Mouse (Mus musculus): ENCODE data around the gene Tnpo2. TPM values are rescaled to one million over a fixed set of nuclear protein-coding genes. Genes with fewer than 3 reads are reported as not detected.

Gene Tnpo2
- polyA plus RNA-seq, 1 experiment from 2014 or later: 19.7 TPM

DNA sequence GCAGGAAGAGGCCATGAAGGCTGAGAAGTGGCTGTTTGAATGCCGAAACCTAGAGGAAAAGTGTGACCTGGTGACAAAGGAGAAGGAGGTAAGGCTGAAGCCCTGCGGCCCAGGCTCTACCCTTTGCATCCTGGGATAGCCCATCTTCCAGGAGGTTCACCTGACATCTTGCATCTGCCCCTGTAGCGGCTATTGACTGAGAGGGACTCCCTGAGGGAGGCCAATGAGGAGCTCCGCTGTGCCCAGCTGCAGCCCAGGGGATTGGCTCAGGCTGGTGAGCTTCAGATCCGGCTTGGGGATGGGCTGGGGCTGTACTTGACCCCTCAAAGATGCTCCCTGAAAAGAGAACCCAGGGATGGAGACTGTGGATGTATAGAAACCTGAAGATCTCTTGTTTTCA is 39.7 kb upstream of the Tnpo2 start:
- 87% methylated on average over 5 of the region's 5 CpGs for WGBS
- no peak overlapping the region for H3K27ac ChIP-seq (ENCODE audit: low read depth, low read length)
- peak; percentile 25; the same call in 1 of the 2 replicates for ATAC-seq (ENCODE audit: low FRiP score, low TSS enrichment)

DNA sequence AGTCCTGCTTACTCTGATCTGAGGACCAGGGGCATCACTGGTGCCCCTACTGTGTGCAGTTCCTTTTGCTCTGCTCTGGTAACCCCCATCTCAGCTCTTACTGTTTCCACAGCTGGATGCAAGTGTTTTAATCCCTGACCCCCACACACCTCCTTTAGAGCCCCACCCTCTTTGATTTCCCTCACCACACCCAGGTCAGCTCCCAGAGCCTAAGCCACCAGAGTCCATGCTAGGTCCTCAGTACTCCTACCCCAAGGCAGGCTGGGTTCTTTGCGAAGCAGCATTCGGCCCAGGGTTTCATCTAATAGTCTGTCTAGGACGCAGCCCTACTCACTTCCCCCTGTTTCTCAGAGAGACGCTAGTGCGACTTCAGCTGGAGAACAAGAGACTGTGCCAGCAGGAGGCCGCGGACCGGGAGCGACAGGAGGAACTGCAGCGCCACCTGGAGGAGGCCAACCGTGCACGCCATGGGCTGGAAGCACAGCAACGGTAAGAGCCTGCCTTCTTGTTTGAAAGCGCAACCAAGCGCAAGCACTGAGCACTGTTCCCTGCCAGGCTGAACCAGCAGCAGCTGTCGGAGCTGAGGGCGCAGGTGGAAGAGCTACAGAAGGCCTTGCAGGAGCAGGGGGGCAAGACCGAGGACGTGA is 38.9 kb upstream of the Tnpo2 start:
- Histone ChIP-seq H3K27me3 (ENCODE audit: control insufficient read depth, insufficient read depth, low read length) (peaks cover 7% of the 10 kb centered on the region; the same call in 1 of the 2 replicates), H3K9me3 (ENCODE audit: control insufficient read depth, low read length) (no peaks in the 10 kb centered on the region), H3K36me3 (ENCODE audit: control insufficient read depth, insufficient read depth, low read length) (no peaks in the 10 kb centered on the region; the same call in 1 of the 2 replicates), H3K4me1 (ENCODE audit: control insufficient read depth, insufficient read depth, low read length) (no peaks in the 10 kb centered on the region), H3K9ac (ENCODE audit: low read depth, low read length) (no peak overlapping the region), H3K4me3 (ENCODE audit: low read length) (no peak overlapping the region), H3K27ac (ENCODE audit: low read depth, low read length) (no peak overlapping the region), H3K4me2 (replicated peaks; ENCODE audit: low read depth, low read length) (0 out of 2 replicates have a peak overlapping the region, but pooled peaks have one; percentile 5)
- WGBS: 5% methylated on average over 19 of the region's 19 CpGs
- peak; percentile 73 for ATAC-seq (ENCODE audit: low FRiP score, low TSS enrichment)

More for the DNA sequence above, 39.7 kb upstream of the Tnpo2 start:
- no peaks in the 10 kb centered on the region; the same call in 1 of the 2 replicates for H3K36me3 ChIP-seq (ENCODE audit: control insufficient read depth, insufficient read depth, low read length)
- peaks cover 7% of the 10 kb centered on the region; the same call in 1 of the 2 replicates for H3K27me3 ChIP-seq (ENCODE audit: control insufficient read depth, insufficient read depth, low read length)
- H3K4me2 ChIP-seq (replicated peaks; ENCODE audit: low read depth, low read length): no peak overlapping the region
- no peaks in the 10 kb centered on the region for H3K9me3 ChIP-seq (ENCODE audit: control insufficient read depth, low read length)
- no peaks in the 10 kb centered on the region for H3K4me1 ChIP-seq (ENCODE audit: control insufficient read depth, insufficient read depth, low read length)
- H3K4me3 ChIP-seq (ENCODE audit: low read length): no peak overlapping the region
- no peak overlapping the region for H3K9ac ChIP-seq (ENCODE audit: low read depth, low read length)

DNA sequence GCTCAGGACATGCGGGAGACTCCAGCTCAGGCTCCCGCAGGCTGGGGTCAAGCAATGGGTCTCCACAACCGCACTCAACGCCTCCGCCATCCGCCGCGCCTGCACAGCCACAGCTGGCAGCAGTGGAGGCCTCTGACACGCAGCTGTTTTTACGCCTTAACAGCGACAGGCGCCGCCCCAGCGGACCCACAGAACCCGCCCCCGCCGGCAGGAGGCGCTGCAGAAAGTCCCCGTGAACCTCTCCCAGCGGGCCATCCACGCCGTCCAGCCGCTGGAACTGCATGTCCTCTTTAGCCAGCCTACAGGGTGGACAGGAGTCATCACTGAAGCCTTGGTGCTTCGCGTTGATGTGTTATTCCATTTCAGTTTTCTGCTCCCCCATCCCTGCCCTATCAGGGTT is 29.0 kb upstream of the Tnpo2 start:
- WGBS: 21% methylated on average over 25 of the region's 25 CpGs
- Histone ChIP-seq H3K4me1 (ENCODE audit: control insufficient read depth, insufficient read depth, low read length) (no peaks in the 10 kb centered on the region), H3K27me3 (ENCODE audit: control insufficient read depth, insufficient read depth, low read length) (peaks cover 21% of the 10 kb centered on the region)

DNA sequence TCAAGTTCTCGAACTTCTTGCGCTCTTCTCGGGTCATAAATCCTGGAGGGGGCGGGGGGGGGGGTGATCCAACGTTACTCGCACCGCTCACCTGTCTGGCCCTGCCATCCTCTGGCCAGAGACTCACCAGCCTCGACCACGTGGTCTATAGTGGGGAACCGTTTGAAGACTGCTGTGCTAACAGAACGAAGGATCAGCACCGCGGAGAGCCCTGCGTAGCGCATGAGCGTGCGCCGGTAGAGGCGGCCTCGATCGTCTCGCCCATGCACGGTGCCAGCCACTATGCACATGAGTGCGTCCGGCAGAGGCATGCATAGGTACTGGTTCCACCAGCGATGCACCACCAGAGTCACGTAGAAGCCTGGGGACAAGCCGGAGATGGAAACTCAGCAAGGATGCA is 25.5 kb upstream of the Tnpo2 start:
- H3K36me3 ChIP-seq (ENCODE audit: control insufficient read depth, insufficient read depth, low read length): no peaks in the 10 kb centered on the region
- 13% methylated on average over 28 of the region's 28 CpGs for WGBS
- H3K27ac ChIP-seq (ENCODE audit: low read depth, low read length): no peak overlapping the region
- ATAC-seq (ENCODE audit: low FRiP score, low TSS enrichment): peak; percentile 43; the same call in 1 of the 2 replicates
- H3K4me3 ChIP-seq (ENCODE audit: low read length): no peak overlapping the region
- no peaks in the 10 kb centered on the region for H3K9me3 ChIP-seq (ENCODE audit: control insufficient read depth, low read length)
- no peak overlapping the region for H3K9ac ChIP-seq (ENCODE audit: low read depth, low read length)
- no peaks in the 10 kb centered on the region for H3K4me1 ChIP-seq (ENCODE audit: control insufficient read depth, insufficient read depth, low read length)
- H3K27me3 ChIP-seq (ENCODE audit: control insufficient read depth, insufficient read depth, low read length): peaks cover 27% of the 10 kb centered on the region
- no peak overlapping the region for H3K4me2 ChIP-seq (replicated peaks; ENCODE audit: low read depth, low read length)

More for the DNA sequence above, 29.0 kb upstream of the Tnpo2 start:
- no peak overlapping the region for H3K4me3 ChIP-seq (ENCODE audit: low read length)
- no peak for ATAC-seq (ENCODE audit: low FRiP score, low TSS enrichment)
- H3K27ac ChIP-seq (ENCODE audit: low read depth, low read length): no peak overlapping the region
- H3K4me2 ChIP-seq (replicated peaks; ENCODE audit: low read depth, low read length): no peak overlapping the region
- H3K9ac ChIP-seq (ENCODE audit: low read depth, low read length): no peak overlapping the region
- no peaks in the 10 kb centered on the region for H3K36me3 ChIP-seq (ENCODE audit: control insufficient read depth, insufficient read depth, low read length)
- no peaks in the 10 kb centered on the region for H3K9me3 ChIP-seq (ENCODE audit: control insufficient read depth, low read length)

DNA sequence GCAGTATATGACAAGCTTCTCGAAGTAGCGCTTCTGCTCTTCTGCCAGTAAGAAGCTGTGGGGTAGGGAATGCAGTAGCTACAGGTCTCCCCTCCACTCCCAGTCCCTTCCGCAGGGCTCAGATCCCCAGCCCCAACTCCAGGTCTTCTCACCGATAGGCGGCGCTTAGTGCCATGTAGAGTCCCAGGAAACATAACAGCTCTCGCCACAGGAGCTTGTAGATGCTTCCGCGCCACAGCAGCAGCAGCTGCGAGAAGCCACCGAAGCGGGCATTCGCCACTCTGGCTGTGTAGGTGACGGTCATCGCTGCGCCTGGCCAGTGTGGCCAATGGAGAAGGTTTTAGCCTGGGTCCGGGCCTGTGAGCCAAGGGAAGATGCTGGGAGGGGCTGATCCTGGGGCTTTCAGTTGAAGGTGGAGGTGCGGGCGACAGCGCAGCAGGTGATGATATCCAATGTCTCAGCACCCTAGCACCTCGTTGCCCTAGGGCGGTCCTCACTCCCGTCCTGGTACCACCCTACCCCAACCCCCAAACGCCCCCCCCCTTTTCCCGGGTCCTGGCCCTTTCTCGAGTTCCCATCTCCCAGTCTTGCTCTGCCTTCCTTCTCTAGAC is 23.4 kb upstream of the Tnpo2 start:
- Histone ChIP-seq H3K9me3 (ENCODE audit: control insufficient read depth, low read length) (no peaks in the 10 kb centered on the region), H3K4me2 (replicated peaks; ENCODE audit: low read depth, low read length) (peak overlapping the region; percentile 40), H3K27me3 (ENCODE audit: control insufficient read depth, insufficient read depth, low read length) (peaks cover 23% of the 10 kb centered on the region), H3K27ac (ENCODE audit: low read depth, low read length) (no peak overlapping the region), H3K9ac (ENCODE audit: low read depth, low read length) (no peak overlapping the region), H3K4me3 (ENCODE audit: low read length) (peak overlapping the region; percentile 25), H3K36me3 (ENCODE audit: control insufficient read depth, insufficient read depth, low read length) (peaks cover 10% of the 10 kb centered on the region), H3K4me1 (ENCODE audit: control insufficient read depth, insufficient read depth, low read length) (no peaks in the 10 kb centered on the region)
- 6% methylated on average over 26 of the region's 26 CpGs for WGBS
- ATAC-seq (ENCODE audit: low FRiP score, low TSS enrichment): peak; percentile 76

DNA sequence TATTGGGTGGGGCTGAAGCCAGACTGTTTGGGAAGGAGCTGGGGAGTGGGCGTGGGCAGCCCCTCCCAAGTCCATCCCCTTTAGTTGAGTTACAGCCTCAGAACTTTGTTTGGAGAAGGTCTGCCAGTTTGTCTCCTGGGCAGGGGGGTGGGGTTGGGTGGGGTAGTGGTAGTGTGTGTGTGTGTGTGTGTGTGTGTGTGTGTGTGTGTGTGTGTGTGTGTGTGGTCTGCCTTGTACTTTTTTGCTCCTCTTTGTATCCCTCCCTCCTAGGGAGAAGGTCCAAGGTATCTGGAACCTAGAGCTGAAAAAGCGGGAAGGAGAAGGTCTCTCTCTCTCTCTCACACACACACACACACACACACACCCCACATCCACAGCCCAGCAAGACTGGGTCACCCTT is 22.3 kb upstream of the Tnpo2 start, which contains the start of gene Best2:
Best2 (minus strand) TSS at position 101 of the 400 bp plus-strand sequence.
- H3K4me2 ChIP-seq (replicated peaks; ENCODE audit: low read depth, low read length): peak within 1 kb of the TSS; percentile 40
- no peak for ATAC-seq (ENCODE audit: low FRiP score, low TSS enrichment)
- H3K4me1 ChIP-seq (ENCODE audit: control insufficient read depth, insufficient read depth, low read length): no peaks in the 10 kb centered on the region
- no peaks in the 10 kb centered on the region for H3K9me3 ChIP-seq (ENCODE audit: control insufficient read depth, low read length)
- no peak within 1 kb of the TSS for H3K27ac ChIP-seq (ENCODE audit: low read depth, low read length)
- H3K9ac ChIP-seq (ENCODE audit: low read depth, low read length): no peak within 1 kb of the TSS
- peaks cover 21% of the 10 kb centered on the region for H3K36me3 ChIP-seq (ENCODE audit: control insufficient read depth, insufficient read depth, low read length)
- H3K27me3 ChIP-seq (ENCODE audit: control insufficient read depth, insufficient read depth, low read length): peaks cover 18% of the 10 kb centered on the region
- WGBS: 57% methylated on average over 2 of the region's 2 CpGs
- peak within 1 kb of the TSS; percentile 25 for H3K4me3 ChIP-seq (ENCODE audit: low read length)

DNA sequence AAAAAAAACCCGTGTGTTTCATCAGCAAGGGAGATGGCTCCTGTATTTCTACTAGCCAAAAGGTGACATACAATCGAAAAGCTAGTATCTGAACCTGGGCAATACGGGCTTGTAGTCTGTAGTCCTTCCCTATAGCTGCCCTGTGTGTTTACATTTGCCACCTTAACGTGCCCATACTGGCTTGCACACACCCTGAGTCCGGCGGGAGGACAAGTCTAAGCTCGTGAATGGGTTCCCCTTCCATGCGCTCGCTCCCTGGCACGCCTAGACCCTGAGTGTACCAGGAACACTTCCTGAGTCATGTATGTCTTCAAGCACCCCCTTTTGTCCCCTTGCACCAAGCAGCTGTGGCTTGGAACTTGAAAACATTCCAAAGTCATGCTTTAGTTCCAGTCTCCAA is 20.0 kb upstream of the Tnpo2 start:
- ATAC-seq (ENCODE audit: low FRiP score, low TSS enrichment): no peak
- peaks cover 38% of the 10 kb centered on the region for H3K36me3 ChIP-seq (ENCODE audit: control insufficient read depth, insufficient read depth, low read length)
- H3K4me3 ChIP-seq (ENCODE audit: low read length): no peak overlapping the region
- no peaks in the 10 kb centered on the region for H3K4me1 ChIP-seq (ENCODE audit: control insufficient read depth, insufficient read depth, low read length)
- no peak overlapping the region for H3K9ac ChIP-seq (ENCODE audit: low read depth, low read length)
- 71% methylated on average over 10 of the region's 10 CpGs for WGBS
- no peak overlapping the region for H3K4me2 ChIP-seq (replicated peaks; ENCODE audit: low read depth, low read length)
- H3K9me3 ChIP-seq (ENCODE audit: control insufficient read depth, low read length): no peaks in the 10 kb centered on the region
- no peak overlapping the region for H3K27ac ChIP-seq (ENCODE audit: low read depth, low read length)
- peaks cover 7% of the 10 kb centered on the region for H3K27me3 ChIP-seq (ENCODE audit: control insufficient read depth, insufficient read depth, low read length)

DNA sequence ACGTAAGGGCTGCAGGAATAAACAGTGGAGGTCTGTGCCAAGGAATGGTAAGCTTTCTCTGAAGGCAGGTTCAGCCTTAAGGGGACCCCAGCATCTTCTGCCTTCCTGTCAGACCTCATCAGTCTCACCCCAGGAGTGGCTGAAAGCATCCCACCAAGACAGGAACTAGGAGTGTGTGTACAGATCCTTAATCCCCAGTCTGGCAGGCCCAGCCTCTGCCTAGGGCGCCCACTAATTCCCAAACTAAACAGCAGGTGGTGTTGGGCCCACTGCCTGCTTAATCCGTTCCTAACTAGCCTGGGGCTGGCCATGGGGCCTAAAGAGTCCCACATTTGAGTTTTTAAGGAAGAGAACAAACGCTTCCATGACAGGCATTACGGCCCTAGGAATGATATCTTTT is 19.5 kb upstream of the Tnpo2 start:
- Histone ChIP-seq H3K27me3 (ENCODE audit: control insufficient read depth, insufficient read depth, low read length) (peaks cover 6% of the 10 kb centered on the region; the same call in 1 of the 2 replicates), H3K4me2 (replicated peaks; ENCODE audit: low read depth, low read length) (no peak overlapping the region), H3K27ac (ENCODE audit: low read depth, low read length) (no peak overlapping the region), H3K4me3 (ENCODE audit: low read length) (no peak overlapping the region), H3K4me1 (ENCODE audit: control insufficient read depth, insufficient read depth, low read length) (no peaks in the 10 kb centered on the region), H3K9ac (ENCODE audit: low read depth, low read length) (no peak overlapping the region), H3K36me3 (ENCODE audit: control insufficient read depth, insufficient read depth, low read length) (peaks cover 41% of the 10 kb centered on the region), H3K9me3 (ENCODE audit: control insufficient read depth, low read length) (no peaks in the 10 kb centered on the region)
- WGBS: 64% methylated on average over 5 of the region's 5 CpGs
- no peak for ATAC-seq (ENCODE audit: low FRiP score, low TSS enrichment)

DNA sequence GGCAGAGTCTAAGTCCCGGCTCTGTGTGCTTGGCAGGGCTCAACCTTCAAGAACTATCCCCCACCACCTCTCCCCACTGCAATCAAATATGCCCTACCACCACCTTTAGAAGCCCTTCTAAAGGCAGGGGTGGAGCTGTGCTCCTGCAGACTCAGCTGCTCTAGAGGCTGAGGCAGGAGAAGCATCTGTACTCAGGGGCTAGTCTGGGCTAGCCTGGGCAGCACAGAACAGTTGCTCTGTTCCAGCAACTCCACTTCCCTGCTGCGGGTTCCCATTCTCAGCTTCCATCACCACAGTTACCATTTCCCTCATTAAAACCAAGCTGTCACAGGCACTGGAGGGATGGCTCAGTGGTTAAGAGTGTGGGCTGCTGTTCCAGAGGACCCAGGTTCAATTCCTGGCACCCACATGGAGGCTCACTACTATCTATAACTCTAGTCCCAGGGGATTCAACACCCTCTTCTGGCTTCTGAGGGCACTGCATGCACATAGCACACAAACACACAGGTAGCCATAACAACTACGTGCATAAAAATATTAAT is 15.1 kb upstream of the Tnpo2 start:
- H3K27me3 ChIP-seq (ENCODE audit: control insufficient read depth, insufficient read depth, low read length): no peaks in the 10 kb centered on the region
- no peak overlapping the region for H3K4me3 ChIP-seq (ENCODE audit: low read length)
- WGBS: 96% methylated on average over 3 of the region's 3 CpGs
- no peak overlapping the region for H3K27ac ChIP-seq (ENCODE audit: low read depth, low read length)
- H3K4me2 ChIP-seq (replicated peaks; ENCODE audit: low read depth, low read length): no peak overlapping the region
- no peak overlapping the region for H3K9ac ChIP-seq (ENCODE audit: low read depth, low read length)
- no peak for ATAC-seq (ENCODE audit: low FRiP score, low TSS enrichment)
- H3K36me3 ChIP-seq (ENCODE audit: control insufficient read depth, insufficient read depth, low read length): peaks cover 59% of the 10 kb centered on the region
- no peaks in the 10 kb centered on the region for H3K9me3 ChIP-seq (ENCODE audit: control insufficient read depth, low read length)
- peaks cover 8% of the 10 kb centered on the region for H3K4me1 ChIP-seq (ENCODE audit: control insufficient read depth, insufficient read depth, low read length)

Data from kidney, embryonic 14.5 days (tissue).